Mouse (Mus musculus): ENCODE data around the gene Rimbp2. TPM values are rescaled to one million over a fixed set of nuclear protein-coding genes. Genes with fewer than 3 reads are reported as not detected.

Gene Rimbp2
- polyA plus RNA-seq, 1 experiment = not detected

DNA sequence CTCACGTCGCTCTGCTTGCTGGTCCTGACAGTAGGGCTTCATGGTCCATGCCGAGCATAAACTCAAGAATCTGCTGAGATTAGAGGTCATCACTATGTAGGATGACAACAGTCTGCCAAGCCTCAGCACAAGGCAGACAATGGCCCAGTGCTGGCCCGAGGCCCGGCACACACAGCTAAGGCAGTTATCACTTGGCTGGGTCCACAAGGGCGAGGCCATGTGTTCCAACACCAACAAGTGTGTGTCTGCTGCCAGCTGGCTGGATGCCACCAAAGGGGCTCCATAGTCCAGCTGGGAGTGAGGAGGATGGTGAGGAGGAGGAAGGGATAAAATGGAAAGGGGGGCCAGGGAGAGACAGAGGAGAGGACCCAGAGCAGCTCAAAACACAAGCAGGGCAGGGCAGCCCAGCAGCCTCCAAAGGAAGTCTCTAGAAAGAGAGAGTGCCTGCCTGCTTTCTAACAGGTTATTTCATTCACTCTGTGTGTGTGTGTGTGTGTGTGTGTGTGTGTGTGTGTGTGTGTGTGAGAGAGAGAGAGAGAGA, 17.9 kb downstream of the Rimbp2 start:
- no peaks in the 10 kb centered on the region for H3K36me3 ChIP-seq (replicated peaks; ENCODE audit: low read length)
- H3K9me3 ChIP-seq = peaks cover 35% of the 10 kb centered on the region
- TF ChIP-seq FLI1 (IDR thresholded peaks at IDR 0.05; ENCODE audit: low read length) (no peak), GATA1 (IDR thresholded peaks at IDR 0.05; ENCODE audit: borderline replicate concordance, low read length) (no peak)
- H3K4me1 ChIP-seq = no peaks in the 10 kb centered on the region
- H3K27me3 ChIP-seq (replicated peaks) = no peaks in the 10 kb centered on the region
- no peak overlapping the region for H3K4me3 ChIP-seq (replicated peaks)

- H3K27me3 ChIP-seq (replicated peaks) = no peaks in the 10 kb centered on the region
- peaks cover 25% of the 10 kb centered on the region for H3K9me3 ChIP-seq
- TF ChIP-seq GATA1 (IDR thresholded peaks at IDR 0.05; ENCODE audit: borderline replicate concordance, low read length) = no peak
- TF ChIP-seq FLI1 (IDR thresholded peaks at IDR 0.05; ENCODE audit: low read length) = no peak
- H3K4me3 ChIP-seq (replicated peaks) = no peak overlapping the region
- no peaks in the 10 kb centered on the region for H3K4me1 ChIP-seq
- no peaks in the 10 kb centered on the region for H3K36me3 ChIP-seq (replicated peaks; ENCODE audit: low read length)
Measured at GRCm38 (mm10) chr5:128932776-128933175, 20.5 kb downstream of the Rimbp2 start.

GRCm38 (mm10) chr5:128925073-128925472, 28.2 kb downstream of the Rimbp2 start:
- Histone ChIP-seq H3K27me3 (replicated peaks) (no peaks in the 10 kb centered on the region), H3K4me1 (no peaks in the 10 kb centered on the region), H3K36me3 (replicated peaks; ENCODE audit: low read length) (no peaks in the 10 kb centered on the region), H3K9me3 (peaks cover 23% of the 10 kb centered on the region), H3K4me3 (replicated peaks) (no peak overlapping the region)
- TF ChIP-seq GATA1 (IDR thresholded peaks at IDR 0.05; ENCODE audit: borderline replicate concordance, low read length) = no peak
- no peak for TF ChIP-seq FLI1 (IDR thresholded peaks at IDR 0.05; ENCODE audit: low read length)

DNA sequence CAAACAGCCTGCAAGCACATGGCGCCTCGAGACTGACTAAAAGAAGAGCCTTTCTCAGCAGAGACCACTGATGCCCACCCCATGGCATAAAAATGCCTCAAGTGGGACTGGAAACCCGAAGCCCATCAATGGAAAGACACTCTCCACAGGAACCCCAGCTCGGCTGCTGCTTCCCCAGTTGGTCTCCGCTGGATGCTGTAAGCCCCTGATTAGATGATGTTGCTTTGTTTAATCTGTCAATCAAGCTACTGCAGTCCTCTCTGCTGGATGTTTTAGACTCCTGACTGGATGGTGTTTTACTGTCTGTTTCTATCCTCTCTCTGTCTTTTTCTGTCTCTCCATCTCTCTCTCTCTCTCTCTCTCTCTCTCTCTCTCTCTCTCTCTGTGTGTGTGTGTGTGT, 33.2 kb downstream of the Rimbp2 start:
- Histone ChIP-seq H3K27me3 (replicated peaks) (no peaks in the 10 kb centered on the region), H3K36me3 (replicated peaks; ENCODE audit: low read length) (no peaks in the 10 kb centered on the region), H3K4me3 (replicated peaks) (no peak overlapping the region), H3K4me1 (no peaks in the 10 kb centered on the region), H3K9me3 (peaks cover 11% of the 10 kb centered on the region)
- no peak for TF ChIP-seq GATA1 (IDR thresholded peaks at IDR 0.05; ENCODE audit: borderline replicate concordance, low read length)

- Histone ChIP-seq H3K27me3 (replicated peaks) (no peaks in the 10 kb centered on the region), H3K9me3 (peaks cover 15% of the 10 kb centered on the region), H3K4me3 (replicated peaks) (no peak overlapping the region), H3K36me3 (replicated peaks; ENCODE audit: low read length) (no peaks in the 10 kb centered on the region), H3K4me1 (no peaks in the 10 kb centered on the region)
- TF ChIP-seq GATA1 (IDR thresholded peaks at IDR 0.05; ENCODE audit: borderline replicate concordance, low read length) (no peak), FLI1 (IDR thresholded peaks at IDR 0.05; ENCODE audit: low read length) (no peak)
Measured at GRCm38 (mm10) chr5:128917116-128917959, 35.9 kb downstream of the Rimbp2 start.

DNA sequence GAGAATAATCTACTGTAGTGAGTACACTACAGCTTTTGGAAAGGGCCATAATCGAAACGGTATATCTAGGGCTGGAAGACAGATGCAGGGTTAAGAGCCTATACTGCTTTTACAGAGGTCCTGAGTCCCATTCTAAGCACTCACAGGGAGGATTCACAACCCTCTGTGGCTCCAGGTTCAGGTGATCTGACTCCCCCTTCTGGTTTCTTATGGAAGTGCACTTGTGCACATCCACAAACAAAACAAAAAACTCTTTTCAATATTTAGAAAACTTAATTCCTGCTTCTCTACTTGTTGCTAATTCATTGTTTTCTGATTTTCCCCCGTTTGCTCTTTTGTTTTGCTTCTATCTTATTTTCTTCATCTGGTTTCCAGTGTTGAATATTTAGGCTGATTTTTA, 39.5 kb downstream of the Rimbp2 start:
- Histone ChIP-seq H3K27me3 (replicated peaks) (no peaks in the 10 kb centered on the region), H3K4me1 (peaks cover 2% of the 10 kb centered on the region; the same call in 1 of the 2 replicates), H3K4me3 (replicated peaks) (no peak overlapping the region), H3K36me3 (replicated peaks; ENCODE audit: low read length) (no peaks in the 10 kb centered on the region), H3K9me3 (peaks cover 15% of the 10 kb centered on the region)
- no peak for TF ChIP-seq FLI1 (IDR thresholded peaks at IDR 0.05; ENCODE audit: low read length)
- no peak for TF ChIP-seq GATA1 (IDR thresholded peaks at IDR 0.05; ENCODE audit: borderline replicate concordance, low read length)

GRCm38 (mm10) chr5:128912374-128912773, 40.9 kb downstream of the Rimbp2 start:
- H3K4me1 ChIP-seq = peaks cover 3% of the 10 kb centered on the region; the same call in 1 of the 2 replicates
- peaks cover 15% of the 10 kb centered on the region for H3K9me3 ChIP-seq
- no peak overlapping the region for H3K4me3 ChIP-seq (replicated peaks)
- TF ChIP-seq GATA1 (IDR thresholded peaks at IDR 0.05; ENCODE audit: borderline replicate concordance, low read length) (no peak), FLI1 (IDR thresholded peaks at IDR 0.05; ENCODE audit: low read length) (no peak)
- H3K27me3 ChIP-seq (replicated peaks) = no peaks in the 10 kb centered on the region
- H3K36me3 ChIP-seq (replicated peaks; ENCODE audit: low read length) = no peaks in the 10 kb centered on the region

DNA sequence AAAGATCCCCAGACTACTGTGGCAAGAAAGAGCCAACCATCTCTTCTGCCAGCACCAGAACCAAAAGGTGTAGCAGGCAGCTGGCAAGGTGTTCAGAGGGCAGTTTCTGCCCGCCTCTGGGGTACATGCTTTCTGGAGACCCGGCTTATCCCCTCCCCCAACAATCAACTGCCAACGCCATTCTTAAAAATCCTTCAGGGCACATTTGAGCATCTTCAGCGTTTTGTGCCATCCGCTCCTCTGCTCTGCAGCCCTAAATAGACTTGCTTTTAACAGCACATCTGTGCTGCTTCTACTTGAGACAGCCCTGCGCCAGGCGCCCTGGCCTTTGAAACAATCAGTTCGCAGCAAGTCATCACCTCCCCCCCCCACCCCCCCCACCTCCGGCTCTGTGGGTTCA, 41.7 kb downstream of the Rimbp2 start:
- Histone ChIP-seq H3K4me1 (peaks cover 3% of the 10 kb centered on the region; the same call in 1 of the 2 replicates), H3K9me3 (peaks cover 7% of the 10 kb centered on the region), H3K27me3 (replicated peaks) (no peaks in the 10 kb centered on the region), H3K4me3 (replicated peaks) (no peak overlapping the region), H3K36me3 (replicated peaks; ENCODE audit: low read length) (no peaks in the 10 kb centered on the region)
- TF ChIP-seq GATA1 (IDR thresholded peaks at IDR 0.05; ENCODE audit: borderline replicate concordance, low read length) (no peak), FLI1 (IDR thresholded peaks at IDR 0.05; ENCODE audit: low read length) (no peak)

- peaks cover 25% of the 10 kb centered on the region for H3K9me3 ChIP-seq
Measured at GRCm38 (mm10) chr5:128904113-128904512, 49.2 kb downstream of the Rimbp2 start.

DNA sequence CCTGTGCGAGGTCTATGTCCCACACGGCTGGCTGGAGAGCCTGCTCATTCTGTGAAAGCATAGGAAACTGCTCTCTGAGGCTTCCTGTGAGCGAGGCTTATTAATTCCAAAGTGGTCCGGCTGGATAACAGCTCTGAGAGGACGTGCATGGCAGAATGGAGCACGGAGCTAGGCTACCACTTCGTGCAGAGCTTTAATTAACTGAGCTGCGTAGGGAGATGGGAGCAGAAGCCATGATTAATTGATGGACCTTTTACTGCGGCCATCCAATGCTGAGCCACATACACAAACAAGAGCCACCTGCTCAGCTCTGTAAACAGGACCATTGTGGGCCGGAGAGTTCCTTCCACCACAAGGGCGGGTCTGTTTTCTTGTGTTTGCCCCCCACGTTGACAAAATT, 50.2 kb downstream of the Rimbp2 start:
- Histone ChIP-seq H3K27me3 (replicated peaks) (no peaks in the 10 kb centered on the region), H3K4me3 (replicated peaks) (no peak overlapping the region), H3K9me3 (peaks cover 34% of the 10 kb centered on the region), H3K4me1 (no peaks in the 10 kb centered on the region), H3K36me3 (replicated peaks; ENCODE audit: low read length) (no peaks in the 10 kb centered on the region)
- TF ChIP-seq FLI1 (IDR thresholded peaks at IDR 0.05; ENCODE audit: low read length) (no peak), GATA1 (IDR thresholded peaks at IDR 0.05; ENCODE audit: borderline replicate concordance, low read length) (no peak)

More at GRCm38 (mm10) chr5:128904113-128904512, 49.2 kb downstream of the Rimbp2 start:
- Histone ChIP-seq H3K36me3 (replicated peaks; ENCODE audit: low read length) (no peaks in the 10 kb centered on the region), H3K4me3 (replicated peaks) (no peak overlapping the region), H3K27me3 (replicated peaks) (no peaks in the 10 kb centered on the region), H3K4me1 (peaks cover 3% of the 10 kb centered on the region; the same call in 1 of the 2 replicates)
- TF ChIP-seq GATA1 (IDR thresholded peaks at IDR 0.05; ENCODE audit: borderline replicate concordance, low read length) (no peak), FLI1 (IDR thresholded peaks at IDR 0.05; ENCODE audit: low read length) (no peak)
